Mouse (Mus musculus): ENCODE measurements around the gene Gm14288. TPM values are rescaled to one million over a fixed set of nuclear protein-coding genes. Genes with fewer than 3 reads are reported as not detected.

Gene Gm14288
- 1.3 TPM in 1 of 2 replicates, not detected in the other for total RNA-seq (2023)

DNA sequence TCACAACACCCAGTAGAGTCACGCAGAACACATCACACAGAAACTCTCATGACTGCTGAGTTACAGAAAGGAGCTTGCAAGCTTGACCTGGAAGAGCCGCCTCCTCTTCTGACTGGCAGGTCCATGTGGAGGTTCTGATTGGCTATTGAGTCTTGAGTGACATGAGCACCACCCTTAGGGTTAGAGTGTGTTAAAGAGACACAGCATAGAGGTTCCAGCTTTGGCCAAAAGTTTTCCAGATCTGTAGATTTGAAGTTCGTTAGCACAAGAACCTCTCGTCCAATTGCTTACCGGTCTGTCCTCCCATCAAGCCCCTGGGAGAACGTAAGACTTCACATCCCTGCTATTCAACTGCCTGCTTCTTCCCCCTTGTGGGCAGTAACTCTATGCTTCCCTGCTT lies at the start of gene Gm14288:
TSS of gene Gm14288 (minus strand) at position 101 of the 400 bp plus-strand sequence.

DNA sequence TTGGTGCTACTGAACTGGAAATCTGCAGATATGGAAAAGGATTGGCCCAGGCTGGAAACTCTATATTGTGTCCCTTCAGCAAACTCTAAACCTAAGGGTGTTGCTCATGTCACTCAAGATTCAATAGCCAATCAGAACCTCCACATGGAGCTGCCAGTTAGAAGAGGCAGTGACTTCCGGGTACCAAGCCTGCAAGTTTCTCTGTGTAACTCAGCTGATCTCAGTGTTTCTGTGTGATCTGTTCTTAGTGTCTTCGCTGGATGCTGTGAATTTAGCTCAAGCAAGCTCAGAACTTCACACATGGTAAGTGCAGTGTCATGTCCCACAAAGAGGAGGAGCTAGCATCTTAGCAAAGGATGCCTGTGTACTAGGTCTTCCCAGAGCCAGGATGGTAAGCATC lies 59.7 kb downstream of the Gm14288 start, which contains the start of gene Gm2007:
TSS of gene Gm2007 (plus strand) at position 301 of the 400 bp plus-strand sequence.

Other genes starting within 250 kb of the Gm14288 start
- gene Gm11007, start 157.1 kb downstream of the Gm14288 start, total RNA-seq (2023): not detected in 2 replicates
- gene Zfp969, start 97.4 kb downstream of the Gm14288 start, total RNA-seq (2023): not detected in 2 replicates
- not detected in 2 replicates for gene Gm2007, start 59.6 kb downstream of the Gm14288 start, total RNA-seq (2023)
- 3.8 and 3.9 TPM in 2 replicates for gene Gm6710, start 68.1 kb upstream of the Gm14288 start, total RNA-seq (2023)
- 0.23 and 0.60 TPM in 2 replicates for gene Zfp966, start 130.0 kb upstream of the Gm14288 start, total RNA-seq (2023)
- gene Gm2026, start 164.2 kb upstream of the Gm14288 start, total RNA-seq (2023): 2.0 TPM in 1 of 2 replicates, not detected in the other